Mouse (Mus musculus) 3T3-L1 (cell line): ENCODE data around the gene Gm9603.
"Not testable (repeated sequence)": the region's sequence is repeated elsewhere in the genome, so short reads cannot be mapped to it uniquely, and the experiment has no call there.

Experiments
- DNase-seq: peaks from one replicate; pipeline ENCODE4 v3.0.0-alpha.2; 2015; ENCODE audit warnings: low read depth, low spot score

Gm9603 gene

DNA sequence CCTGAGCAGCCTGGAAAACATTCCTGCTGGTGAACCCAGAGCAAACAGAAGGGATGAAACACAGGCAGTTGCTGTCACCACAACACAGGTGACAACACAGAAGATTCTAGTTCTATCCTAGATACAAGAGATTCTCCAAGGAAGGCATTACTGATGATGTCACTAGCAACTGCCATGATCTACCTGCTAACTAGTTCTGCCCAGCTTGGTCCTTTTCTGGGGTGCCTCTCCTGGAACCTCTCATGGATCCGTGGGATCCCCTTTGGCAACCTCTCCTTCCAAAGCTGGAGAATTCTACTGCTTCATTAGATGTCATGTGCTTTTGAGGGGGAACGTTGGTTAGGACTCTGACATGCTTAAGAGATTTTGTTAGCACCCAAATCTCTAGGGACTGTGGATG, at the start of gene Gm9603:
Gene Gm9603 (minus strand): TSS at position 101 of the 400 bp plus-strand sequence.
- DNase-seq: not testable (repeated sequence)

DNA sequence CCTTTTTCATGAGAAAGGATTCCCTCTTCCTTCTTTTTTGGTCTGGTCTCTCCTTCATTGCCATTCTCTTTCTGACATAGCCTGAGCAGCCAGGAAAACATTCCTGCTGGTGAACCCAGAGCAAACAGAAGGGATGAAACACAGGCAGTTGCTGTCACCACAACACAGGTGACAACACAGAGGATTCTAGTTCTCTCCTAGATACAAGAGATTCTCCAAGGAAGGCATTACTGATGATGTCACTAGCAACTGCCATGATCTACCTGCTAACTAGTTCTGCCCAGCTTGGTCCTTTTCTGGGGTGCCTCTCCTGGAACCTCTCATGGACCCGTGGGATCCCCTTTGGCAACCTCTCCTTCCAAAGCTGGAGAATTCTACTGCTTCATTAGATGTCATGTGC, 54.3 kb downstream of the Gm9603 start, which contains the start of gene Gm8265:
Gene Gm8265 (minus strand): TSS at position 101 of the 400 bp plus-strand sequence.
- DNase-seq: not testable (repeated sequence)
